Mouse (Mus musculus): ENCODE results near the gene Csf2rb2. TPM values are rescaled to one million over a fixed set of nuclear protein-coding genes. Genes with fewer than 3 reads are reported as not detected.
"Not testable (repeated sequence)": the region's sequence is repeated elsewhere in the genome, so short reads cannot be mapped to it uniquely, and the experiment has no call there.

Csf2rb2 gene
- polyA plus RNA-seq (2015; fragmentation: Nextera tagmentation; extraction: Ambion mirVana), result 0.12 and 0.29 TPM in 2 replicates

DNA sequence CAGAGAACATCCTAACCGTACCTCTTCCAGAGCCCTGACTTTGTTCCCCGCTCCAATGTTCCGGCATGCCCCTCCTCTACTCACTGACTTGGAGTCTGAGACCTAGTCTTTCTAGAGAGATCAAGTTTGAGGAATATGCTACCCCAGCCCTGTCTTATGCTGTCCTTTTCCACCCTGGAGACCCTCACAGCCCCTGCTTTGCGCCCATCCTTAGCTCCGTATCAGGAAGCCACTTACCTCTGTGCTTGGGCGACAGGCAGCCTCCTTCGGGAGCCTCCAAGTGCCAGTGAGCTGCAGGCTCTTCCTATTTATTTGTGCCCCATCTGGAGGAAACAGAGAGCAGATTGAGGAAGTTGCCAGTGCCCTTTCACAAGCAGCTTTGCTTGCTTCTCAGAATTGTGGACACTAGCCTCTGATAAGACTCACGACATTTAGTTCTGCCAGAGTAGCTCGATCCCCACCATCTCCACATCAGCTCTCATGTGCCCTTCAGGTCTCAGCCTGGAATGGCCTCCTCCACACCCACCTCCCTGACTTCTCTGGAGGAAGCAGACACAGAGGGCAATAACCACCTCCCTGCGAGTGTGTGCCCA, at the start of gene Csf2rb2:
Csf2rb2 (minus strand) TSS at position 381 of the 593 bp plus-strand sequence.
- H3K27me3 ChIP-seq (replicated peaks), result no peaks in the 10 kb centered on the region
- H3K9me3 ChIP-seq, result no peaks in the 10 kb centered on the region
- ATAC-seq (replicated peaks), result no peak
- H3K9ac ChIP-seq, result no peak within 1 kb of the TSS
- no peak within 1 kb of the TSS for H3K4me2 ChIP-seq
- H3K4me3 ChIP-seq, result no peak within 1 kb of the TSS
- WGBS, result 85% methylated on average over 10 of the region's 10 CpGs
- H3K27ac ChIP-seq, result no peak within 1 kb of the TSS
- H3K36me3 ChIP-seq (replicated peaks), result no peaks in the 10 kb centered on the region
- no peaks in the 10 kb centered on the region for H3K4me1 ChIP-seq

- Histone ChIP-seq H3K27me3 (replicated peaks) (no peaks in the 10 kb centered on the region), H3K9me3 (no peaks in the 10 kb centered on the region), H3K4me1 (no peaks in the 10 kb centered on the region), H3K36me3 (replicated peaks) (no peaks in the 10 kb centered on the region), H3K27ac (no peak overlapping the region), H3K4me2 (no peak overlapping the region), H3K4me3 (no peak overlapping the region), H3K9ac (no peak overlapping the region)
- 3% methylated on average over 1 of the region's 1 CpGs for WGBS
- no peak for ATAC-seq (replicated peaks)
These were observed 49.4 kb upstream of the Csf2rb2 start for GRCm38 (mm10) chr15:78354958-78355357.

GRCm38 (mm10) chr15:78351586-78352165, 46.2 kb upstream of the Csf2rb2 start:
- 69% methylated on average over 3 of the region's 3 CpGs for WGBS
- Histone ChIP-seq H3K4me1 (no peaks in the 10 kb centered on the region), H3K9me3 (no peaks in the 10 kb centered on the region), H3K27ac (no peak overlapping the region), H3K9ac (no peak overlapping the region), H3K4me2 (no peak overlapping the region), H3K4me3 (no peak overlapping the region), H3K27me3 (replicated peaks) (no peaks in the 10 kb centered on the region), H3K36me3 (replicated peaks) (no peaks in the 10 kb centered on the region)
- ATAC-seq (replicated peaks), result no peak

GRCm38 (mm10) chr15:78344567-78344966, 39.0 kb upstream of the Csf2rb2 start:
- no peak overlapping the region for H3K27ac ChIP-seq
- H3K4me1 ChIP-seq, result no peaks in the 10 kb centered on the region
- H3K36me3 ChIP-seq (replicated peaks), result no peaks in the 10 kb centered on the region
- WGBS, result 89% methylated on average over 3 of the region's 3 CpGs
- ATAC-seq (replicated peaks), result no peak
- H3K27me3 ChIP-seq (replicated peaks), result no peaks in the 10 kb centered on the region
- no peaks in the 10 kb centered on the region for H3K9me3 ChIP-seq
- no peak overlapping the region for H3K9ac ChIP-seq
- no peak overlapping the region for H3K4me2 ChIP-seq
- no peak overlapping the region for H3K4me3 ChIP-seq

GRCm38 (mm10) chr15:78343683-78344082, 38.2 kb upstream of the Csf2rb2 start:
- H3K27ac ChIP-seq, result no peak overlapping the region
- ATAC-seq (replicated peaks), result no peak
- H3K4me3 ChIP-seq, result no peak overlapping the region
- H3K27me3 ChIP-seq (replicated peaks), result no peaks in the 10 kb centered on the region
- H3K9ac ChIP-seq, result no peak overlapping the region
- H3K36me3 ChIP-seq (replicated peaks), result no peaks in the 10 kb centered on the region
- no peaks in the 10 kb centered on the region for H3K9me3 ChIP-seq
- no peak overlapping the region for H3K4me2 ChIP-seq
- no peaks in the 10 kb centered on the region for H3K4me1 ChIP-seq
- WGBS, result 13% methylated on average over 1 of the region's 1 CpGs

DNA sequence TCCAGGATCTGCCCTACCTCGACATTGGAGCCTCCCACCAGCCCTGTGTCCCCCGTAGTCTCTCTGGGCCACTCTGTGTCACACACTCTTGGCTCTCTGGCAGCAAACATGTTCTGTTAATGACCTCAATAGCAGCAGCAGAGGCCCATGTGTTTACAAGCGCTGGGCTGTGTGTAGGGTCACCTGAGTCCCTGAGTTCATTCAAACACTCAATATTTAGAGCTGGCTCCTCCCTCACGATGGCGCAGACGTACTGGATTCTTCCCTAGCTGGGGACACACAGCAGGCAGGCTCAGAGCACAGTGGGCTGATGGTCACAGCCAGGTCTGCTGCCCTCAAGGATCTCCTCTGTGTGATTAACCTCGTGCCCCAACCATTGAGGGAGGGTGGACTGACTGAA, 35.4 kb upstream of the Csf2rb2 start:
- ATAC-seq (replicated peaks); H3K9me3 ChIP-seq; H3K4me1 ChIP-seq; H3K36me3 ChIP-seq (replicated peaks); H3K27ac ChIP-seq; H3K9ac ChIP-seq; H3K4me2 ChIP-seq; H3K4me3 ChIP-seq; H3K27me3 ChIP-seq (replicated peaks): not testable (repeated sequence)
- 69% methylated on average over 7 of the region's 7 CpGs for WGBS

DNA sequence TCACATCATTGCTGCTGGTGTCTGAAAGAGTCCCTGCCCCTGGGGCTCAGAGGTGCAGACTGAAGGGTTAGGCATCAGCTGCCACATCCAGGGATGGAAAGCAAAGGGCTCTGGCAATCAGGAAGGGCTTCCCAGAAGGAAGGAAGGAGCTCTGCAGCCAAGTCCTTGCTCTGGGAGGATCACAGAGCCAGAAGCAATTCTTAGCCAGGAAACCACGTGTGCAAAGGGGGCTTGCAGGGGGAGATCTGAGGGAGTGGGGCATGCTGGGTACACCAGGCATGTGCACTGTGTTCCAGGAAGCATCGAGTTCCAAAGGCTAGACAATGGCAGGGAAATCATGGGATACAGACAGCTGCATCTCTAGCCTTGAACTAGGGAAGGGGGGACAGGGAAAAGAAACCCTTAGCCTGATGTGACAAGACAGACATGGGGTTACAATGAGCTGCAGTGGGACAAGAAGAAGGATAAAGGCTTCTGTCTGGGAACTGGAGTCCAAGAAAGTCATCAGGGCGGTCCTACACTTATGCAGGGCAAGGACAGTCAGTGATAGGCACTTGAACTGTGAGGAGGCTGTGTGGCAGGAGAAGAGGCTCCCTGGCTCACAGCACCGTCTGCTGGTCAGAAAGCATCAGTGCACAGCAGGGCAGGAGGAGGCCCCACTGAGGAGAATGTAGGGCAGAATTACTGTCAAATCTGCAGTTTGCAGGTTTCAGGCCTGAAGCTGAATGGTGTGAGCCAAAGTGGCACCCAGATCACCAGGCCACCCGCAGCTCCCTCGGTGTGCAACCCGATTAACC, 34.3 kb upstream of the Csf2rb2 start:
- not testable (repeated sequence) for H3K4me3 ChIP-seq; H3K36me3 ChIP-seq (replicated peaks); H3K4me2 ChIP-seq; H3K9ac ChIP-seq; H3K27ac ChIP-seq; H3K9me3 ChIP-seq; H3K4me1 ChIP-seq; ATAC-seq (replicated peaks); H3K27me3 ChIP-seq (replicated peaks)
- WGBS, result 41% methylated on average over 7 of the region's 7 CpGs

- Histone ChIP-seq H3K9ac (no peak overlapping the region), H3K4me3 (no peak overlapping the region), H3K27ac (no peak overlapping the region), H3K9me3 (no peaks in the 10 kb centered on the region), H3K36me3 (replicated peaks) (no peaks in the 10 kb centered on the region), H3K4me1 (no peaks in the 10 kb centered on the region), H3K27me3 (replicated peaks) (no peaks in the 10 kb centered on the region), H3K4me2 (no peak overlapping the region)
- no peak for ATAC-seq (replicated peaks)
- 78% methylated on average over 3 of the region's 3 CpGs for WGBS
These were observed 28.9 kb upstream of the Csf2rb2 start for GRCm38 (mm10) chr15:78334380-78334779.

DNA sequence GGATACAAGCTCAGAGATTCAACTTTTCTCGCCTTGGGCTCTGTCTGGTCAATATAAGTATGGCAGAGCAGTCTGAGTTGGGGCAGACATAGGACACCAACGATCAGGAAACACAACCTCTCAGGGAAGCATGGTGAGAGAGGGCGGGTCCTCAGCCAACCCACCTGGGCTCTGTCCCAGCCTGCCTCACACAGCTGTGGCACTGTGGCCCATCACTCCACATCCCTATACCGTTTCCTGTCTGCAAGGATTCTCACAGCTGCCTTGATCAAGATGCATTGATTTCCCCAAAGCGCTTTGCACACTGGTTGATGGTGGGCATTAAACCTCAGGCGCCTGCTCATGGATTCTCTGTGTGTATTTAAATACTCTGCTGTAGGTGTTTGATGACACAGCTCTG, 27.5 kb upstream of the Csf2rb2 start:
- no peaks in the 10 kb centered on the region for H3K4me1 ChIP-seq
- H3K4me2 ChIP-seq, result no peak overlapping the region
- H3K27ac ChIP-seq, result no peak overlapping the region
- no peaks in the 10 kb centered on the region for H3K9me3 ChIP-seq
- no peaks in the 10 kb centered on the region for H3K27me3 ChIP-seq (replicated peaks)
- H3K9ac ChIP-seq, result no peak overlapping the region
- WGBS, result 77% methylated on average over 6 of the region's 6 CpGs
- no peak for ATAC-seq (replicated peaks)
- no peak overlapping the region for H3K4me3 ChIP-seq
- H3K36me3 ChIP-seq (replicated peaks), result no peaks in the 10 kb centered on the region

DNA sequence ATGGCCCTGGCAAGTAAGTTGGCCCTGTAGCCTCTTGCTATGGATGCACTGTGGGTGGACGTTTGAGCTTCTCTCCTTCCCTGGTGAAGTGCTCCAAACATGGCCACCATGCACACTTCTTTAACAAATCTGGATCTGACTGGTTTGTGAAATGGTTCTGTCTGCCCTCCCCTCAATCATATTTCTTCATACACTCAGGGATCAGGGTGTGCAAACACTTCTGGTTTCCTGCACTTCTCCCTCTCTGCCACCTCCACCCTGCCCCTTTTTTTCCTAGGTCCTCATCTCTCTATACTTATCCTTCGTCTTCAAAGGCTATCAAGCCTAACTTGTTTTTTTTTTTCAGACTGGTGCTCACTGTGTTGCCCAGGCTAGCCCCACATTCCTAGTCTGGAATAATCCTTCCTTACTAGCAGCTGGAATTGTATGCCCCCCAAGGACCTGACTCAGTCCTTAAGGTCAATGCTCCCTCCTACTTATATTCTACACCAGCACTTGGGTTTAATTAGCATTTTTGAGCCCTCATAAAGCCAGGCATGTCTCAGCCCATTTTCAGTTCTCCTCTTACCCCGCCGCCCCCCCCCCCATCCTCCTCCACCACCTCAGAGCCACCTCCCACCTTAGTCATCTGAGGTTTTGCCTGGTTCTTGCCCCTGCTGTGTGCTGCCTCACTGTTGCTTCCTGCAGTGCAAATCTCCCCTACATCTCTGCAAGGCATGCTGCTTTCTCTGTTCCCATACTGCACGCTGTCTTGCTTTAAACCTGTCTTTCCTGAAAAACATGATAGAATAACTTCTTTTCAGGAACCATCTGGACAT, 26.2 kb upstream of the Csf2rb2 start:
- ATAC-seq (replicated peaks), result no peak
- Histone ChIP-seq H3K36me3 (replicated peaks) (no peaks in the 10 kb centered on the region), H3K4me2 (no peak overlapping the region), H3K9ac (no peak overlapping the region), H3K4me1 (no peaks in the 10 kb centered on the region), H3K27ac (no peak overlapping the region), H3K4me3 (no peak overlapping the region), H3K27me3 (replicated peaks) (no peaks in the 10 kb centered on the region), H3K9me3 (no peaks in the 10 kb centered on the region)
- WGBS, result 75% methylated on average over 5 of the region's 5 CpGs

DNA sequence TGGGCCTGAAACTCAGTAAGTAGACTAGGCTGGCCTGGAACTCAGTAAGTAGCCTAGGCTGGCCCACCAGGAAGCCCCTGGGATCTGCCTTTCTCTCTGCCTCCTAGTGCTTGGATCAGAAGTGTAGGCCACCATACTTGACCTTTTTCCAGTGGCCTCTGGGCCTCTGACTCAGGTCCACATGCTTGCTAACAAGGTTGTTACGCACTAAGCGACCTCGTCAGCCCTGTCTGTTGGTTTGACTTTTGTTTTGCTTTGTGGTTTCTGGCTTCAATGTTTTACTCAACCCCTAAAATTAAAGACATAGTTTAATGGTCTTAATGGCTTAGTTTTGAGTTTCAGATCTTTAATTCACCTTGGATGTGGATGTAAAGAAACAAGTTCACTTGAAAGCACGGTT, 25.2 kb upstream of the Csf2rb2 start:
- H3K27ac ChIP-seq, result no peak overlapping the region
- no peaks in the 10 kb centered on the region for H3K27me3 ChIP-seq (replicated peaks)
- WGBS, result 86% methylated on average over 4 of the region's 4 CpGs
- no peaks in the 10 kb centered on the region for H3K36me3 ChIP-seq (replicated peaks)
- H3K9me3 ChIP-seq, result no peaks in the 10 kb centered on the region
- no peak overlapping the region for H3K4me3 ChIP-seq
- ATAC-seq (replicated peaks), result no peak
- no peak overlapping the region for H3K4me2 ChIP-seq
- no peak overlapping the region for H3K9ac ChIP-seq
- no peaks in the 10 kb centered on the region for H3K4me1 ChIP-seq

GRCm38 (mm10) chr15:78329972-78330371, 24.5 kb upstream of the Csf2rb2 start:
- H3K4me1 ChIP-seq; H3K9ac ChIP-seq; H3K4me2 ChIP-seq; H3K27me3 ChIP-seq (replicated peaks); H3K4me3 ChIP-seq; H3K36me3 ChIP-seq (replicated peaks); H3K9me3 ChIP-seq; H3K27ac ChIP-seq; ATAC-seq (replicated peaks): not testable (repeated sequence)
- WGBS, result 79% methylated on average over 6 of the region's 6 CpGs
